Mouse (Mus musculus) cerebellum, adult 8-10 months (tissue): ENCODE results near the gene Acp1.
A peak's percentile ranks its signal among the peaks of the same experiment; 100 is the strongest.

Source experiments
- DNase-seq: peaks from one replicate; pipeline ENCODE4 v3.0.0; 2022

The Acp1 gene

DNA sequence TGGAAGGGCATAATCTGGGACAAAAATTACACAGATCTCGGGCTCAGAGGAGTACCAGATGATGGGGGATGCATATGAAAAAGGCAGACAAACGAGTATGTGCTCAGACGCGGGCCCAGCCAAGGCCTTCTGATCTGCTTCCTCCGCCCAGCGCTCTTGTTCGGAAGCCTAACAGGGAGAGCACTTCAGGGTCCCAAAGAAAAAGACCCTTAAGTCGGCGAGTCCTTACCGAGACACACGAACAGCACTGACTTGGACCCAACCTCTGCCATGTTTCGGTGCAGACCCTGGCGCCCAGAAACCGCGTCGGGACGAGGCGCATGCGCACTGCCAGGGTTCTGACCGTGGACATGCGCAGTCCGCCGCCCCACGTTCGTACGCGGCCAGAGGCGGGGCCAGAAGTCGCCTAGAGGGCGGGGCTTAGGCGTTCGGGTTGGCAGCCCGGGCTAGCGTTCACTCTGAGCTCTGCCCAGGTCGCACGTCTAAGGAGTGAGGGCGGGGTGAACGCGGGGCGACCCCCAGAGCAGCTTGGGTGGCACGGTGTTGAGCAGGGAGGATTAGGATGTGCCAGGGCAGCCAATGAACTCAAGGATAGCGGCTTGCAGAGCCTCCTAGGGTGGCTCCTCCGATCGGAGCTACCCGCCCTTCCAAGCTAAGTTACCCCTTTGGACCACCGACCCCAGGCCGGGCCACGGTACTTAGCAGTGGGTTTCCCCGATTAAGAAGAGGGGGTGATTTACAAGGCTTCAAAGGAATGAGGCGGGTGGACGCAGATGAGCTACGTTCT lies at the start of gene Acp1, which contains the start of gene Sh3yl1:
Gene Acp1, minus strand, starts transcription at position 329 of the 787 bp plus-strand sequence.
Gene Sh3yl1, plus strand, starts transcription at position 408 of the 787 bp plus-strand sequence.
- DNase-seq, result peak; percentile 98

DNA sequence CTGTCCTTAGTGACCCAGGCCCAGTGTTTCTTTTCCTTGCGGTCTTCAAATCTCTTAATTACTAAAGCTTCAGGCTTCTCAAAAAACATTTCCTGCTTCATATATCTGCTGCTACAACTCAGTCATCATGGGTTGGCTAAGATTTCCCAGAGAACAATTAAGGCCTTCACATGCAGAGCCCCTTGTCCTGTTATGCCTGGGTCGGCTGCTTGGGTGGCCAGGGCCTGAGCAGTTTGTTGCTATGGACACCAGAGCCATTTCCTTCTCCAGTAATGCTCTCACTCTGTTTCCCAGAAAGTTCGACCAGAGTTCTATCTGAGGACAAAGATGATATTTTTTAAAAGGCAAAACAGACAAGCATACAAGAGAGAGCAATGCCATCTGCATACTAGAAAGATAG lies 32.8 kb upstream of the Acp1 start:
- DNase-seq, result no peak

DNA sequence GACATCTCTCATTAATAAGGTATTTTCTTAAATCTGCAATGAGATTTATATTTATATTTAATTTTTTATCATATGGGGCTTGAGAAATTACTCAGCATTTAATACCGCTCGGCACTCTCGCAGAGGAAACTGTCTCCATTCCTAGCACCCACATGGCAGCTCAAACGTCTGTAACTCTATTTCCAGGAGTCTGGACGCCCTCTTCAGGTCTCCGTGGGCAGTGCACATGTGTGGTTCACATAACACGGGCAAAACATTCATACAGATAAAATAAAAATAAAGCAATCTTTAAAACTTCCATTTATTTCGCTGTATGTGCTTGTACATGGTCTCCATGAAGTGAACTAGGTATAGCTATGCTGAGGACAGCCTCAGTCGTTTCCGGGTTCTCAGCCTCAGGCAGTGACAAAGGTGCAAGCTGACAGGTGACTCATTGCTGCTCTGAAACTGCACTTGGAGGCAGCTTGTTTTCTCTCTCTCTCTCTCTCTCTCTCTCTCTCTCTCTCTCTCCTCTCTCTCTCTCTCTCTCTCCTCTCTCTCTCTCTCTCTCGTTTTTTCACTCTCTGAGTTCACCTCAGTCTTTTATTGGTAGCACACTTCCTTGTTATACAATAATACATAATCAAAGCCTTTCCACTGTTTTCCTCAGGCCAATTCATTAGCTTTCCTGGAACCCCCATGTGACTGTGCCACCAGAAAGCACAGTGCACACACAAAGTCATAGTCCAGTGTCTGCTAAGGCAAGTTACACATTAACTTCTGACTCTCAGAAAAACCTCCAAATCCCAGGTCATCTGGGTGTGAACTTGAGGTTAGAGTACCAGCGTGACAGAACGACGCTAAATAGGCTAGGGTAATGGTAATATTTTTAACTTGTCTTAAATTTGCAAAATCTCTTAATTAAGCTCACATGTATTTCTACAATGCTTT lies 31.9 kb upstream of the Acp1 start:
- DNase-seq, result no peak

DNA sequence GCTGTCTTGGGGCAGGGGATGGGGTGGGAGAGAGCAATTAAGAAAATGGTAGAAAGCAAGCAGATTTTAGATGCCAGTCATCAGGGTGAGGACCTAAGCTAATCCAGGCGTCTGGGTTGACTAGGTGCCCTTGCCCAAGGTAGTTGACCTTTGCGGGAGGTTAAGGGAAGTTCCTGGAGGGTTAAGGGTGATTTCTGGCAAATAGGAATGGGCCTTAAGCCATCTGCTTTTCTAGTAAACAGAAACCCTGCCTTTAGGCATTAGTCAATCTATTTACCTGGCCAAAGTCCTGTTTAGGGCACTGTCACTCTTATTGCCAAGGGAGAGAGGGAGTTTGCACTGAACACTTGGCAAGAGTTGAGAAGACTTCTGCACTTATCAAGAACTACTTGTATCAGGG lies 25.5 kb upstream of the Acp1 start:
- DNase-seq, result no peak

DNA sequence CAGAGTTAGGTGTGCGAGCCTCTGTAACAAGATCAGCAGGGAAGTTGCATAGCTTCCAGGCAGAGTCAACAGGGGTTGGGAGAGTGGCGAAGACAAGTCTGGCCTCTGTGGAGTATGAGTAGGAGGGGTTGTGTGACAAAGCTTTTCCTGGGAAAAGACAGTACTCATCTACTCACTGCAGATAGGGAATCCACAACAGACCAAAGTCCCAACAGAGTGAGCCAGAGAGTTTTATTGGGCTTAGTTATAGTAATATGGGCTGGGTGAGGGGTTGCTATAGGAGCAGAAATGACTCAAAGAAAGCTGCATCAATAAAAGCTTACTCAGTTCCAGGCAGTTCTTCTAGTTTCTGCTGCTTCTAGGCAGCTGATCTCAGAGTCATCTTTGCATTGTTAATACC lies 21.9 kb upstream of the Acp1 start:
- DNase-seq, result no peak

DNA sequence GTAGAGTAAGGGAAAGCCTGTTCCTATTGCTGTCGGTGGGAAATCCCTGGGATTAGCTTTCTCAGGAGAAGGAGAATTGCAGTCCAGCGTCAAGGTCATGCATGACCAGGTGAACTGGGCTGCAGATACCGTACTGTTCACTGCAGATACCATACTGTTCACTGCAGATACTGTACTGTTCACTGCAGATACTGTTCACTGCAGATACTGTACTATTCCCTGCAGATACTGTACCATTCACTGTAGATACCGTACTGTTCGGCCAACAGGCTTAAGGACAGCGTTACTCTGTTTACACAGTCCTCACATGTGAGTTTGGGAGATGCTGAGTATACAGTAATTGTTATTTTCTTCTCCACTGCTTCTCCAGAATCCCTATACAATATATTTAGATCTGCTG lies 16.8 kb upstream of the Acp1 start:
- no peak for DNase-seq

DNA sequence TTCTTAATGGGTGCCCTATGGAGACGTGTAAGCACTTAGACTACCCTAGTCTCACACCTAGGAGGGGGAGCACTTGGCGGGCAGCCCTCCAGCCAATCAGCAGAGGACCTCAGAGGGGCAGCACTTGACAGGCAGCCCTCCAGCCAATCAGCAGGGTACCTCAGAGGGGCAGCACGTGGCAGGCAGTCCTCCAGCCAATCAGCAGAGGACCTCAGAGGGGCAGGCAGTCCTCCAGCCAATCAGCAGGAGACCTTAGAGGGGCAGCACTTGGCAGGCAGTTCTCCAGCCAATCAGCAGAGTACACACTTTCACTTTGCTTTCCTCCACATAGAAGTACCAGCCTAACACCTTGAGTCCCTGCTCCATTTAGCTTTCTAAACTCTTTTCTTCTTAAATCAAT lies 11.0 kb upstream of the Acp1 start:
- DNase-seq, result no peak

DNA sequence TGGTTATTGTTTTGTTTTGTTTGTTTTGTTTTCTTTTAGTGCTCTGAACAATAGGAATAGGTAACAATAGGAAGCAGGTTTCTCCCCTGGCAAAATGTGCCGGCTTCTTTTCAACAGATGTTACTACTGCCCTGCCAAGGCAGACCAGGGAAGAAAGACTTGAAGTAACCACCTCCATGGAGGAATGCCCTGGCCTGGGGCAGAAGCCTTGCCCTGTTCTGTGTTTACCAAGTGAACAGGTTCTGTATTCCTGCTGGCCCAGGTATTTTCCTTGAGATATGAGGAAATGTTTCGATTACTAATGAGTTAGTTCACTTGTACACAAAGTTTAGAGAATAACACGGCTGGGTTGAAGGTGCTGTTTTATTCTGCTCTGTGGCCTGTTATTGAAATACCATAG lies 1.5 kb upstream of the Acp1 start:
- DNase-seq, result no peak

DNA sequence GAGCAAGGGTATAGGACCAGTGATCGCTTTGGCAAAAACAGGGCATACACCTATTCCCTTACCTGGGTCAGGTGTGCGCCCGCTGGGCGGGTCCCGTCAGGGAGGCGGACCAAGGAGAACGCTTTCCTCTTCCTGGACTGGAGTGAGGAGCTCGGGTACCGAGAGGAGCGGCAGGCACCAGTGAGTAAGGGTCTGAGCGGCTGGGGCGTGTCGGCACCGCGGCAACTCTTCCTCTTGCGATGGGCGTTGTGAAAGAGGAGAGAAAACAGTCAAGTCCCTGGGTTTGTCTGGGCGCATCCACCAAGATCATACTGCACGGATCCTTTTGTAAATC lies 626 bp upstream of the Acp1 start:
- peak; percentile 58 for DNase-seq

DNA sequence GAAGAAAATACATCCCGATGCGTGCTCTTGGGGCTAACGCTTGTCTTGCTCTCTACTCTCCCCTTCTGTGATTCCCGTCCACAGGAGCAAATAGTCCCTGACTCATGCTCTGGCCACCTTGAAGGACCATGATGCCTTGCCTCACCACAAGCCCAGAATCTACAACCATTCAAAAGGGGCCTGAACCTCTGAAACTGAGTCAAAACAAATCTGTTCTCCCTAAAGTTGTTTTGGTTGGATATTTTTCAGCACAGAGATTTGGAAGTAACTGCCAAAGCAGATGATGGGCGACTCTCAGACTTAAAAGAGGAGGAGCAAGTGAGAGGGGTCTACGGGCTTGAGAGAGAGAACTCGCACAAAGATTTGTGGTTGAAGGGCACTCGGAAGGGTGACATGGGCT lies 529 bp downstream of the Acp1 start:
- DNase-seq, result no peak

DNA sequence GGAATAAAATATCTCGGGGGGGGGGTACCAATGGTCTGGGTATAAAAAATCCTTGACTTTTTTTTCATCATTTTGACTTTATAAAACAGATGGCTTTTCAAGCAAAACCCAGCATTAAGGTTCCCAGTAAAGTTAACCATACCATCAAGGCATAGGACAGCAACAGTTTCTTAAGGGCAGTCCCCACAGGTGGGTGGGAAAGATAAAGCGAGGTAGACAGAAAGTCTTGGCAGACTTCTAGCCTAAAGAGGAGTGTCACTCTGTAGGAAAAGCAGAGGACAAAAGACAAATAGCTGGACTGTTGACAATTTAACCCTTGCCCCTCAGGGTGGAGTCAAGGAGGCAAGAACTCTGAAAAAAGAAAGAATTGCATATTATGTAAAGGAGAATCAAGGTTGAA lies 1.5 kb downstream of the Acp1 start:
- DNase-seq, result no peak

DNA sequence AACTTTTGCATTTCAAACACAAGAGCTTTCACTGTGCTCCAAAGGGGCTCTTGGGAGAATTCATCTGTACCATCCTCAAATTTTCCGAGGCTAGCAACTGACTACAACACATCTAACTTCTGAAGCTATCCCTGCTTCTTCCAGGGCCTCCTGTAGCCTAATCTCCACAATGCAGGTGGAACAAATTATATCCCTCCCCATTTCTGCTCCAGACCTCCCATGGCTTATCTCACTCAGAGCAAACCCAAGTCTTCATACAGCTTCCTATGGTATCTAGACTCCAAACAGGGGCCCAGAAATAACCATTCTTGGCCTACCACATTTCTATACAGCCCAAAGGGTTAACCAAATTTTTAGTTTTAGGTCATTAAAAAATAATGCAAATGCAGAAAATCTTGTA lies 2.7 kb downstream of the Acp1 start:
- no peak for DNase-seq

DNA sequence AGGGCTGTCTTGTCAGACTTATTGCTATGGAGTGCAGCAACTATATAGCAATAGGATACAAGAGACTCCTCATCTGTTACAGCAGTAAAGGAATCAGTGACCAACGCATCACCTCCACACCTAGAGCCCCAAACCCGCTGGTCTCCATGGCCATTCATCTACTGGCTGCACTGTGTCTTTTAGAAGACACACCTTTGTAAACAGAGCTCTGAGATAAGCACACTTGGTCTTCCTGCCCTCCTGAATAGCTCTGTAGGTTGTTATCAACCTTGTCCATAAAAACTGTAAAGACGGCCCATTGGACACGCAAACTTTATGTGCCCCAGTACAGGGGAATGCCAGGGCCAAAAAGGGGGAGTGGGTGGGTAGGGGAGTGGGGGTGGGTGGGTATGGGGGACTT lies 14.3 kb downstream of the Acp1 start:
- no peak for DNase-seq

DNA sequence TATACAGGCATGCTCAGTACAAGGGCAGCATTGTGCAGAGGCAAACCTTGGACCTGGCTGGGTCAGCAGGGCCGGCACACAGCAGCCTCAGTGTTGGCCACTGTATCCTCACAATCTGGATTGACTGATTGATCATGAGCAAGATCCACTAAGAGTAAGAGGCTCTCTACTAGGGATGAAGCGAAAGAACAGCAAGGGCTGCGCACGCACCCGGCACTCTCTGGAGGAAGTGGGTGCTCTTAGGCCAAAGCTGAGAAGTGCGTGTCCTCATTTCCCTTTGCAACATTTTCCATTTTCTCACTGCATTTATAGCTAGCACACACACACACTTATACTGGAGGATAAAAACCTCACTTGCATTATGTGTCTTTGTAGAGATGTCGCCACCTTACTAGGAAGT lies 20.0 kb downstream of the Acp1 start:
- no peak for DNase-seq

DNA sequence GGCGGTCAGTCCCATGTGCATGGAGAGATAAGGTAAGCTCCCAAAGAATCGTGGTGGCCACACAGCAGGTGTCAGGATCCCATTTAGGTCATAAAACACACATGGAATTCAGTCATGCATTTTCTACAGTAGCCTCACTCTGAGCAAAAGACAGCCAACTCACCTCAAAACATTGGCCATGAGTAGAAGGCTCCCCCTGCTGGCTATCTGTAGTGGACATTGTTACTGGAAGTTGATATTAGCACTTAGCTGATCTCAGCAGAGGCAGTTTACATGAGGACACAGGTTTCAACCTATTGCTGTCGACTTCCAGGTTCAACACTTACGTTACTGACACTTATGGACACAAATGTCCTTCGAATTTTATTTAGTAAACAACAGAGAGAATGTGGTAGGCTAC lies 21.3 kb downstream of the Acp1 start:
- peak; percentile 41 for DNase-seq

DNA sequence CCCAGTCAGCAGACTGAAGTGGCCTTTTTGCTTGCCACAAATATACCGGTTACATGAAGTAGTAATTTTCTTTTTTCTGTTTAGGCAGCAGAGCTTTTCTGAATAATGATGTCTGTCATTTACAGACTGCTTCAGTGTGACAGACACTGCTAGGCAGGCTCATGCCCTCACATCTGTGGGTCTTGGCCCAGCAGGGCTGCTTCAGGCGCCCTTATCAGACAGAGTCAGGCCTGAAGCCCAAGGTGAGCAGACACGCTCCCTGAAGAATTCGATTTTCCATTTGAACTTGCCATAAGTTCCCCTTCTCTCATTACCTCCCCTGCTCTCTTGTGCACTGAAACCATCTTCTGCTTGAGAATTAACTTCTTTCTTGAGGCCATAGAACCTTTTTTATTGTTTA lies 23.4 kb downstream of the Acp1 start:
- DNase-seq, result no peak

DNA sequence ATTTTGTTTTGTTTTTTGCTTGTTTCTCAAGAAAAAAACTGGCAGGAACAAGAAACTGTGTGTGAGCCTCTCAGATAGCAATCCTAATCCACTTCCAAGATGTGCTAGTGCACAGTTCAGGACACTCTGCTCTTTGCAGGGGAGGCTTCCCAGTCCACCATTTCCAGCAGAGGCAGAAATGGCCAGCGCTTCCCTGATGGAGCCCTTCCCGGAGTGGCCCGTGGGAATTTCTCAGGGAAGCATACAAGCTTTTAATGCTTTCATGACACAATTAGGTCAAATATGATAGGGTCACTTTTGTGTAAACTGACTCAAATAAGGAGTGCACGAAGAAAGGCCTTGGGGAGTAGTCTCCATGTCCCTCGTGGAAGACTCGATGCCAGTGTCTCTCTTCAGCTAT lies 25.5 kb downstream of the Acp1 start:
- no peak for DNase-seq

DNA sequence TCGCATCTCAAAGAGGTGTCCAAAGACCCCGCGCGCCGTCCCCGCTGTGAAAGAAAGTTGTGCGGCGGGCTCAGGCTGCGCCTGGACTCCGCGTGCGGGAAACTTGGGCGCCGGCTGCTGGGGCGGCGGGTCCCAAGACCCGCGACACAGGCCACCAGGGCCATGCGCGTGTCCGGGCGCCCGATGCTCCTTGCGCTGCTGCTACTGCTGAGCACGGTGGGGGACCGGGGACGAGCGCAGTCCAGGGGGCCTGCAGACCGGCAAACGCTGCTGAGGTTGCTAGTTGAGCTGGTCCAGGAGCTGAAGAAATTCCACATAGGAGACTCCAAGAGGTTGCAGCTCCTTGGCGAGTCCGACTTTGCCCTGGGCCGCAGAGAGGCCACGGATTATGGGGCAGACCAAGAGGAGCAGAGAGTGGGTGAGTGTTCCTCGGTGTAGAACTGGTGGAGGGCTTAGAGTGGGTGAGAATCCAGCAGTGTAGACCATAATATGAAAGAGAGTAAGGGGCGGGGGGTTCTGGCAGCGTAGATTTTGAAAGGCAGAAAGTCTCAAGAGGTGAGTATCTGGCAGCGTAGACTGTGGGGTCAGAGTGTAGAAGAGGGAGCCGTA lies 26.7 kb downstream of the Acp1 start:
- no peak for DNase-seq

DNA sequence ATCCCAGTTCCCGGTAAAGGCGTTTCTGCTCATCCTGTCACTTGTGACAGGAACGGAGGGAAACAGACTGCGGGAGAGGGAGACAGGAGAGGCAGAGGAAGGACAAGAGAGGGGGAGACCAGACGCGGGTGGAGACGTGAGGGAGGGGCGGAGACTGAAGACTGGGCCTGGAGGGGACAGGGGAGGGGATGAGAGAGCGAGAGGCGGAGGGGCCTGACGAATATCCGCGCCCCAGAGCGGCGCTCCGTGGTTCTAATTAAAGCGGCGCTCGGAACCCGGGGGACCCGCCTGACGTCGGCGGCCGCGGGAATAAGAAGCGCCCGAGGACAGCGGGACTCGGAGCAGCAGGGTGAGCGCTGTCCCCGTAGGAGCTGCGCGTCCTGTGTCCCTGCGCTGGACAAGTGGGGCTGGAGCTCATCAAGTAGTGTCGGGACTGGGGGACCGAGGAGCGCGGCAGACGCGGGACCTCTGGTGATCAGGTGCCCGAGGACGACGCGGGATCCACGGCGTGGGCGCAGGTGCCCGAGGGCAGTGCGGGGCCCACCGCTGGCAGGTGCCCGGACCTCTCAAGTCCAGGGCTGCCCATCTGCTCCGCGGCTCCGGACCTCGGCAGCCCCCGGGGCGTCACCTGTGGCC lies 27.3 kb downstream of the Acp1 start, which contains the start of gene Alkal2:
Gene Alkal2, plus strand, starts transcription at position 337 of the 636 bp plus-strand sequence.
- DNase-seq, result no peak

DNA sequence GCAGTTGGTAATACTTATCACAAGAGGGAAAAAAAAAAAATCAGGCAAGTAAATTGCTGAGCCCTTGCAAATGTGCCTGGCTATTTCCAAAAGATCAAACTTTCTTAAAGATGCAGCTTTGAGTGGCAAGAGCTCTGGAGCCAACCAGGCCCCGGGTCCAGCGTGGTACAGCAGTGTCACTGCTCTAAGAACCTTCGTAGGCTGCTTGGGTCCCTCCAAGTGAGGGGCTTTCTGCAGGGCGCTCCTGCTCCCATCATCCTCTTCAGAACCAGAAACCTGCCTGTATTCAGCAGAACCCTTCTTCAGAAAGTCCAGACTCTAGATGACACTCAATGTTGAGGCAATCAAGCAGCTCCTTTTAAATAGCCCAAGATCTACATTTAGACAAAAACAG lies 27.8 kb downstream of the Acp1 start:
- DNase-seq, result no peak

DNA sequence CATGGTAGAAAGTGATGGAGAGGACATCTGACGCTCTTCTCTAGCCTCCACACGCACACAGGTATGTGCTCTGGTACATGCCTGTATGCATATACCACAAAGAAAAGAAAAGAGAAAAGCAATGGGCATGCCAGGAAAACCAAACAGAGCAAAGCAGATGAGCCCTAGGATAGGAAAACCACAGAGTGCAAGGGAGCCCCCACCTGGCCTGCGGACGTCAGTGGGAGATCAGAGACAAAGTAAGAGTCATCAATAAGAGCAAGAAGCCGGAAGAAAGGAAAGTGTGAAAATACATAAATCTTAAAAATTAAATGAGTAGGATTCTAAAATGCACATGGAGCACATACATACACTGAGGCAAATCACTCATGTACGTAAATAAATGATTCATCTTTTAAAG lies 31.9 kb downstream of the Acp1 start:
- no peak for DNase-seq

DNA sequence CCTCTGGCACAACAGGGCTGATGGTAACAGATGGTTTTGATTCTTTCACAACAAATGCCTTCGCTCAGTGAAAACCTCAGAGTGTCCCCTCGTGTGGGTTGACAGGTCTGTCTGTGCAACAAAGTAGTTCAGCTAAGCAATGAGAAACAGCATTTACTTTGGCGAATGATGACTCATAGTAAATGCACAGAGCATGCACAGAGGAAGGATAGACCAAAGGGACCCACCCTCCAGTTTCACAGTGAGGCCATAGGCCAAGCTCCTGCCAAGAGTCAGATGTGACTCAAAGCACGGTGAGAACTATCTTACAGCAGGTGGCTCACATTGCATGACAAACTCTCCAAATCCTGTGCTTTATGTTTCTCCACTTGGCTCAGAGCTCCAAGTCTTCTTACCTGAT lies 45.6 kb downstream of the Acp1 start:
- DNase-seq, result no peak

DNA sequence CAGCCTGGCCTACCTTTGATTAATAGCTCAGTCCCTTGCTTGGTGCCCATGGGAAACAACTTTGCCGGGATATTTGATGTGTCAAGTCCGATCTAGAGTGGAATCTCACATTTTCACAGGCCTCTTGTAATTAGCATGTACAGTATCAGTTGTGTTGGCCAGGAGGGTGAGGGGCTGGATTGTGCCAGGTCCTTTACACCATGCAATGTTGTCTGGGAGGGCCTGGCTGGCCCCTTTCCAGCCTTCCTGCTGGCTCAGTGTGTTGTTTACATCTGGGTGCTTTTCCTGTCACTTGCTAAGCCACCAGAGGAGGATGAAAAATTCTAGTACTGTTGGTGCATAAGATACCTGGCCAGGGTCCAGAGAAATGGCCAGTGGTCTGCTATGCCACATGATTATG lies 47.0 kb downstream of the Acp1 start:
- DNase-seq, result no peak
